Mouse (Mus musculus) left cerebral cortex, adult 2 months (tissue): Measurements from ENCODE around the gene Serpina3j. TPM values are rescaled to one million over a fixed set of nuclear protein-coding genes. Genes with fewer than 3 reads are reported as not detected.
"Not testable (repeated sequence)": the region's sequence is repeated elsewhere in the genome, so short reads cannot be mapped to it uniquely, and the experiment has no call there.

Experiments used
- DNase-seq, 2 experiments: peaks; one replicate each; pipeline ENCODE4 v3.0.0; 2021 to 2022; ENCODE audit warnings: low spot score in 2 of 2, mixed read lengths in 1 of 2; ENCODE audit errors: extremely low spot score in 1 of 2
- H3K27ac ChIP-seq: fragments of 200-600 bp; 2 replicates; pipeline ENCODE4 v1.8.1; 2022
- H3K4me3 ChIP-seq: fragments of 200-600 bp; 2 replicates; pipeline ENCODE4 v1.8.1; 2022
- CTCF ChIP-seq: fragments of 200-600 bp; IDR thresholded peaks from 2 replicates; pipeline ENCODE4 v1.8.1; 2022; ENCODE audit warnings: antibody characterized with exemption, mild to moderate bottlenecking, moderate library complexity
- intact Hi-C: fragments of 180-260 bp; cut with DNase I; formaldehyde crosslinking; loops from one replicate; pipeline ENCODE4 v1.15.1; 2025
- long read RNA-seq, 2 experiments: library from polyadenylated mRNA; stranded (forward); transcript quantifications; one replicate each; pipeline ENCODE4 v2.0.0; 2021; ENCODE audit warnings: borderline mapping rate in 2 of 2
- total RNA-seq, 2 experiments: library from RNA; stranded (reverse); gene quantifications; 2 replicates each; pipeline ENCODE4 v1.2.3; 2021

Gene Serpina3j
- total RNA-seq = not detected
- long read RNA-seq, experiment 1 = 0 reads
- long read RNA-seq, experiment 2 = 0 reads

DNA sequence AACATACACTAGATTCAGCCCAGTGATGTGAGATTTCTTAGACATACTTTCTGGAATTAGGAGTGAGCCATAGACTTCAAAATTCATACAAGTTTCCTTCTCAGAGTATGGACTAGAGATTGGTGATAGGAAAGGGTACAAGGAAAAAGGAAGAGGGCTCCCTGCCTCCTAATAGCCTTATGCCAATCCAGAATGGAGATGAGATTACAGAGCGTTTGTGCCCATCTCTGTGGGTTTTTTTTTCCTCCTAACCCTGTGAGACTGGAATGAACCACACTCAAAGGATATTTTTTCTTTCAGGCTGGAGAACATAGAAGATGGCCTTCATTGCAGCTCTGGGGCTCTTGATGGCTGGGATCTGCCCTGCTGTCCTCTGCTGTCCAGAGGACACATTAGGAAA, at the start of gene Serpina3j:
Gene Serpina3j (plus strand): TSS at position 301 of the 400 bp plus-strand sequence.
- Histone ChIP-seq H3K4me3 (no peak within 1 kb of the TSS), H3K27ac (no peak within 1 kb of the TSS)
- TF ChIP-seq CTCF = no peak
- no peak for DNase-seq
- intact Hi-C loops = no loop called here

DNA sequence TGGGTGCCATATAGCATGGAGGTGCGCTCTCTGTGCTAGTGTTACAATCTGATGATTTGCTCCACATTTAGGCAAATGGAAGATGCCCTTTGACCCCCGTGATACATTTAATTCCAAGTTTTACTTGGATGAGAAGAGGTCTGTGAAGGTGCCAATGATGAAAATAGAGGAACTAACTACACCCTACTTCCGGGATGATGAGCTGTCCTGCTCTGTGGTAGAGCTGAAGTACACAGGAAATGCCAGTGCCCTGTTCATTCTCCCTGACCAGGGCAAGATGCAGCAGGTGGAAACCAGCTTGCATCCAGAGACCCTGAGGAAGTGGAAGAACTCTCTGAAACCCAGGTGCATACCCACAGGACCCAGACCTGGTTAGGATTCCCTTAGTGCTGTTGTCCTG, 48.0 kb upstream of the Serpina3j start:
- DNase-seq = no peak
- intact Hi-C loops = no loop called here
- no peak overlapping the region for H3K4me3 ChIP-seq
- no peak overlapping the region for H3K27ac ChIP-seq
- no peak for TF ChIP-seq CTCF

DNA sequence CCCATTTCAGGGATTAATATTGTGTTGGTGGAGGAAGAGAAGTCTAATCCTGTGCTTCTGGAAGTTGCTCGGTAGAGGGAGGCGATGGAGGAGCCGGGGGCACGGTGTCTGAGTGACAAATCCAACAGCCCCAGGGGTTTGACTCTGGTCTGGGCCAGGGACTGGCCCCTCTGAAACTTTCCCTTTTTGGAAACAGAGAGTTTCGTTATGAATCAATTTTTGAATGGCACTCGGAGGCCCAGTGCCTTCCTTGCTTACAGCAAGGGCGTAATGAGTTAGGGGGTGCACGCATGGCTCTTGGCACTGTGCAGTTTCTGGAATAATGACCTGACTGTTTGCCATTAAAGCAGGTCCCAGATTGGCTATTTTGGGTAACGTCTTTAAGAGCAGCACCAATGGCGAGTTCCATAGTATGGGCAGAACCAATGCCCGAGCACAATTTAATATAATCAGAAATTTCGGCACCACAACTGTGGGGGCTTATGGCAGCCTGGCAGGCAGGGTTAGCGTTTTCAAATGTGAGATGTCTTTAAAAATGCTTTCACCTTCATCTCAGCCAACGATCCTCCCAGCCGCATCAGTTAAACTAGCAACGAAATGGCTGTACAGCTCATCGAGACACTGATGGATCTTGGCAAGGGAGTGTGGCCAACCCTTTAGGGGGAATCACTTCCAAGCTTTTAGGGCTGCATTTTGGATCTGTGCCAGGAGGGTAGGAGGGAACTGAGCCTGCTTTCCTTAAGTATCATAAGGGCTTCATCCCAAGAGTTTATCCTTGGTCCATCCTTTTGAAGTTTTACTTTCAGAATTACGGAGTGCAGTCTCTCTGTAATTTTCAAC, 35.9 kb upstream of the Serpina3j start:
- H3K4me3 ChIP-seq = no peak overlapping the region
- no peak for DNase-seq
- no peak overlapping the region for H3K27ac ChIP-seq
- intact Hi-C loops = no loop called here
- TF ChIP-seq CTCF = no peak

- DNase-seq = no peak
- H3K4me3 ChIP-seq = no peak overlapping the region
- intact Hi-C loops = no loop called here
- H3K27ac ChIP-seq = no peak overlapping the region
- TF ChIP-seq CTCF = no peak
Measured at GRCm38 (mm10) chr12:104279056-104279435, 35.3 kb upstream of the Serpina3j start.

DNA sequence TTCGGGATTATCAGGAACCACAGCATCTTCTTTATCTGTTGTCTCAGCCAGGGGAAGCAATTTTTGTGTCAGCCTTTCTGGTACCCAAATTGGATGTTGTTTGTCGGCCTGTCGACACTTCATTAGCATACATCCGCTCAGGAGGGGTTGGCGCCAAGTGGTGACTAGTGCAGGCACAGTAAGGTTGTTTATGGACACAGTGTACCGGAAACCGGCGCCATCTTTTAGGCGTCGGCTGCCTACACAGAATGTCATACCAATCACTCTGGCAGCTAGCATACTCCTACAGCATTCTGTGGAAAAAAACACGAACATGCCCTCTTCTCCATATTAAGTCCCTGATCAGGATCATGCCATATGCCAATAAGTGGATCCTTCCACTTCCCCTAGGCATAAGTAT, 31.0 kb upstream of the Serpina3j start:
- no peak for DNase-seq
- Histone ChIP-seq H3K4me3 (no peak overlapping the region), H3K27ac (no peak overlapping the region)
- no peak for TF ChIP-seq CTCF
- intact Hi-C loops = no loop called here

- Histone ChIP-seq H3K27ac (no peak overlapping the region), H3K4me3 (no peak overlapping the region)
- no peak for TF ChIP-seq CTCF
- DNase-seq = no peak
- intact Hi-C loops = no loop called here
Measured at GRCm38 (mm10) chr12:104288336-104288735, 26.0 kb upstream of the Serpina3j start.

DNA sequence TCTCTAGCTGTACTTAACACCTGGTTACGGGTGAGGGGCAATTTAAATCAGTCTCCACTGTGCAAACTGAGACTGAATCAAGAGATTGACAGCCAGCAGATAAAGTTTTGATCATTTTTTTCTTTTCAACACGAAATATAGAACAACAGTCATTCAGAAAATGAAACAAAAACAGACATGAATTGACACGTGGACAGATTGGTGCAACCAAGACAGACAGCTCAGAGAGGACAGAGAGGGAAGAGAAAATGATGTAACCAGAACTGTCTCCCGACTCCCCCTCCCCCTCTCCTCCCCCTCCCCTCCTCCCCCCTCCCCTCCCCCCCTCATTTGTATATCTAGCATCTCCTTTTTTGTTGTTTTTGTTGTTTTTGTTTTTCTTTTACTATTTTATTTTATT, 24.5 kb upstream of the Serpina3j start:
- intact Hi-C loops = no loop called here
- DNase-seq = no peak
- Histone ChIP-seq H3K27ac (no peak overlapping the region), H3K4me3 (no peak overlapping the region)
- TF ChIP-seq CTCF = no peak

GRCm38 (mm10) chr12:104293963-104294362, 20.4 kb upstream of the Serpina3j start:
- no peak for TF ChIP-seq CTCF
- Histone ChIP-seq H3K4me3 (no peak overlapping the region), H3K27ac (no peak overlapping the region)
- intact Hi-C loops = no loop called here
- no peak for DNase-seq

GRCm38 (mm10) chr12:104298049-104298448, 16.3 kb upstream of the Serpina3j start:
- Histone ChIP-seq H3K27ac (no peak overlapping the region), H3K4me3 (no peak overlapping the region)
- no peak for TF ChIP-seq CTCF
- no peak for DNase-seq
- intact Hi-C loops = loop anchor here (1.0 to 5.0 kb wide), 2 partner anchors 51 to 117 kb away; no protein-coding TSS in a partner anchor

DNA sequence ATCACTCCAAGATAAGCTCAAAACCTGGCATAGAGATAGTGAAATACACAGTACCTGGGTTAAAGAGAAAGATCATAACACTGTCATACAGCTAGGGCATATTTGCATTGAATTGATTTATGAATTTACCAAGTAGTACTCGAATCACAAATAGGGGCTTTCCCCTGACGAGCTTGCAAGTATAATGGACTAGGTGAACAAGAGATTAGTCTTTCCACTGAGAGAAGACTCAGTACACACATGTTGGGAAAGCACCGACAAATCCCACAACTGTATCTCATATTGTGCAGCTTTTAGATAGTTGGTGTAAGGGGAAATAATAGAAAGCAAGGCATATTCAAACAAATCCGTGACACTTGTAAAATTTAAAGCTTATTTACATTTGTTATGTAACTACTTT, 8.4 kb upstream of the Serpina3j start:
- no peak for DNase-seq
- intact Hi-C loops = no loop called here

GRCm38 (mm10) chr12:104322454-104322853, 8.1 kb downstream of the Serpina3j start:
- TF ChIP-seq CTCF = no peak
- Histone ChIP-seq H3K4me3 (no peak overlapping the region), H3K27ac (no peak overlapping the region)
- peak in 1 of 2 experiments; percentile 3 for DNase-seq
- intact Hi-C loops = no loop called here

More for the DNA sequence above, 8.4 kb upstream of the Serpina3j start:
- Histone ChIP-seq H3K4me3 (no peak overlapping the region), H3K27ac (no peak overlapping the region)
- no peak for TF ChIP-seq CTCF

DNA sequence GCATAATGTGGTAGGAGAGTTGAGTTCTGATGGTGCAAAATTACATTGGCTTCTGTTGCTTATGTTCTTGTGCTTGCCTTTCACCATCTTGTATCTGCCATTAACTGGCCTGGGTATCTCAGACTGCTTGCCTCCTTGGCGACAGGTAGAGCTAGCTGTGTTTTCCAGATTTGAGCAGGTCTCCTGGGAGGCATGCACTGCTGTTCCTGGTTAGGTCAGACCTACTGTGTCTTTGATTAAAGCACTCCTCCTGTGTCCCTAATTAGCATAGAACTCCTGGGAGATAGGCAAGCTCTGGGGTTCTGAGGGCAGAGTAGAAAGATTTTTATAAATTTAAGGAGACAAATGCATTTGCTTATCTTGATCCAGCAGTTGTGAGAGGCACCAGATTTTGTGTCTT, 17.3 kb downstream of the Serpina3j start:
- no peak for TF ChIP-seq CTCF
- intact Hi-C loops = no loop called here
- H3K4me3 ChIP-seq = no peak overlapping the region
- DNase-seq = peak in 1 of 2 experiments; percentile 1
- H3K27ac ChIP-seq = no peak overlapping the region

DNA sequence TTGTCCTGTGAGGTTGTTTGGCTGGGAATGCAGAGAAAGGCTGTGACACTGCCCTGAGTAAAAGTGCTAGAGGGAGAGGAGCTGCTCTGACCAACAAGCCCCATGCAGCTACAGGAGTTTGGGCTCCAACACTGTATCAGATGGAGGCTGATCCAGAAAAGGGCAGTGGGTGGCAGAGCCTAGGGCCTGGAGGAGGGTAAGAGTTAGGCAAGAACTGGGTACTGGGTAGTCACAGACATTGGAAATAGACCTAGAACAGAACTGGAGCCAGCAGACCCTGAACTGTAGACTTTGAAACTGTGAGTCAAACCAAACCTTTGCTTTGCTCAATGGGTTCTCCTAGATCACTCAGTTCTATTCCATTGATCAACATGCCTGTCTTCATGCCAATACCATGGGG, 22.5 kb downstream of the Serpina3j start:
- intact Hi-C loops, H3K4me3 ChIP-seq, H3K27ac ChIP-seq, DNase-seq: not testable (repeated sequence)

DNA sequence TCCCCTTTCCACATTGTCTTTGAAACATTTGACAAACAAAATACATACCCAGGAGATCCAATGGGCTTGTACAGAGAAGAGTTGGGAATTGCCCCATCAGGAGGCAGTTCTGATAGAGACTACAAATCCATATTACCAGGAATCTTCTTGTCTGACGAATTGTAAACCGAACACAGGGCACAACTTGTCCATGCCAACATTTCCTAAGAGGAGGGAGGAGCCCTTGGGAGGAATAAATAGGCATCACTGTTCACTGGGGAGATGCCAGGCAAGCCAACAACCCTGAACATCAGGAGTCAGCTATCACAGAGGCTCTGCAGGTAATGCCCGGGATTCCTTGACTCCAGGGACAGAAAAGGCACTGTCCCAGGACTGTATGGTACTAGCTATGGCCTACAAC, 23.9 kb downstream of the Serpina3j start, which contains the start of the genes Serpina3k and Serpina3m:
Gene Serpina3k (plus strand): TSS at position 261 of the 400 bp plus-strand sequence.
Gene Serpina3m (plus strand): TSS at position 261 of the 400 bp plus-strand sequence.
- H3K27ac ChIP-seq, H3K4me3 ChIP-seq, DNase-seq, intact Hi-C loops: not testable (repeated sequence)
